Mouse (Mus musculus) kidney, adult 8-10 months (tissue): ENCODE results near the gene Ap2b1.

Experiments
- DNase-seq, 2 experiments: peaks; one replicate each; pipeline ENCODE4 v3.0.0; 2022

Gene Ap2b1

GRCm38 (mm10) chr11:83447612-83448011 lies 148.8 kb downstream of the Ap2b1 start:
- no peak for DNase-seq

- DNase-seq, result peak in 1 of 2 experiments; percentile 35
Measured at GRCm38 (mm10) chr11:83448021-83448926, 149.4 kb downstream of the Ap2b1 start.

GRCm38 (mm10) chr11:83448927-83449236 lies 150.1 kb downstream of the Ap2b1 start:
- DNase-seq, result no peak

- no peak for DNase-seq
Measured at GRCm38 (mm10) chr11:83449298-83449697, 150.5 kb downstream of the Ap2b1 start.

- no peak for DNase-seq
Measured at GRCm38 (mm10) chr11:83450550-83450949, 151.7 kb downstream of the Ap2b1 start.

- DNase-seq, result no peak
Measured at GRCm38 (mm10) chr11:83451281-83451680, 152.5 kb downstream of the Ap2b1 start.

GRCm38 (mm10) chr11:83454548-83454947 lies 155.7 kb downstream of the Ap2b1 start:
- peak in 1 of 2 experiments; percentile 28 for DNase-seq
